Mouse (Mus musculus): ENCODE results near the gene Adcy9.

Adcy9 gene

DNA sequence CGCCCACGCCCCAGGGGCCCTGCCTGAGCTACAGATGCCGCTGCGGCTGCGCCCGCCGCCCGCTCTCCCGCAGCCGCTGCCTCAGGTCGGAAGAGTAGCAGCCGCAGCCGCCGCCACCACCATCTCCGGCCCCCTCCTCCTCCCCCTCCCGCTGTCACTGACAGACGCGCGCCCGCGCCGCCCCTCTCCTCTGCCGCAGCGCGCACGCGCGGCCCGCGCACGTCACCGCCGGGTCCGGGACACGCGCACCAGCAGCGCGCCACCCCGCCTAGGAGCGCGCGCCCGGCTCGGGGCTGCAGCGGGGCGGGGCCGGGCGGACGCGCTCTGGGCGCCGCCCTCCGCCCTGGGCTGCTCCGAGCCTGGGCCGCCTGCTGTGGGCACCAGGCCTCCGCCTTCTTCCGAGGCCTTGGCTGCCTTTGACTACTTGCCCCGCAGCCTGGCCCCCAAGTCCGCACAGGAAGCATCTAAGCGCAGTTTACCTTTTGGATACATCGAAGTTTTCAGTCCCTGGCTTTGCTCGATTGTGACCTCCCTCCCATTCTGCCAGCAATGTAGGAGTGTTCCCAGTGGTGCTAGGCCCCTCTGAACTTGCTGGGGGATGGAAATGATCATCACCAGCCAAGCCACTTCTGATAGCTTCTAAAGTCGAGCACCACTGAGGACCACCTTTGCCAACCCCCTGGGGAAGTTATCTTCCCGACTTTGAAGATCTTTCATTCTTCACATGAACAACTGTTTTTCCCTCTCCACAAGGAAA lies at the start of gene Adcy9:
Gene Adcy9, minus strand, starts transcription at position 201 of the 757 bp plus-strand sequence.
- in situ Hi-C loops (cut with MboI, MseI): no loop called here

DNA sequence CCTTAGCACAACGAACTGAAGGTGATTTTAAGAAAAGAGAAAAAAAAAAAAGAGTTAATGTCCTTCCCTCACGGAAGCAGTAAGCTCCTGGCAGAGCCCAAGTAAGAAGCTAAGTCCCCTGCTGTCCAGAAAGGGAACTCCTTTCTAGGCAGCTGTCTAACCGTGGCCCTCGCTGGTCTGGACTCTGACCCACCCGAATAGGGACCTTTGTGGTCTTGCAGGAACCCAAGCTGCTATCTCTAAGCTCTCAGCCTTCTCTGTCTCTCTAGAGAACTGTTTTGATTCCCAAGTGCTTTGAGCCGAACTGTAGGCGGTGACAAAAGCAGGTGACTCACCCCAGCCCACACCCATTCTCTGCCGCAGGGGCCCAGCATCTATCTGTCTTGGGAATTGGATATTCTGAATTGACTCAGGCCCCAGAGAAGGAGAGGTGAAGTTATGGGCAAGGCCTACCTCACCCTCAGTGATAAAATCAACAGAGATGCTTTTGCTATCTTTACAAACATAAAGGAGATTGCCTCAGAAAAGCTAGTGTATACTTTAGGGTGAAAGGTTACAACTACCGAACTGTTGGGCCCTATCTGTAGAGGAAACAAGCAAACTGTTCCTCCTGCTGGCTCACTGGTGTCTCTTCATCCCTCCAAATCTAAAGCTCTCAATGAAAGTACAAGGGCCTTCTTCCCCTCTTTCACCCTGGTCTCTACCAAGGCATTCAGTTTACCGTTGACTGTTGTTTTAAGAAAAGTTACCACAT lies 49.5 kb upstream of the Adcy9 start:
- in situ Hi-C loops (cut with MboI, MseI): no loop called here

DNA sequence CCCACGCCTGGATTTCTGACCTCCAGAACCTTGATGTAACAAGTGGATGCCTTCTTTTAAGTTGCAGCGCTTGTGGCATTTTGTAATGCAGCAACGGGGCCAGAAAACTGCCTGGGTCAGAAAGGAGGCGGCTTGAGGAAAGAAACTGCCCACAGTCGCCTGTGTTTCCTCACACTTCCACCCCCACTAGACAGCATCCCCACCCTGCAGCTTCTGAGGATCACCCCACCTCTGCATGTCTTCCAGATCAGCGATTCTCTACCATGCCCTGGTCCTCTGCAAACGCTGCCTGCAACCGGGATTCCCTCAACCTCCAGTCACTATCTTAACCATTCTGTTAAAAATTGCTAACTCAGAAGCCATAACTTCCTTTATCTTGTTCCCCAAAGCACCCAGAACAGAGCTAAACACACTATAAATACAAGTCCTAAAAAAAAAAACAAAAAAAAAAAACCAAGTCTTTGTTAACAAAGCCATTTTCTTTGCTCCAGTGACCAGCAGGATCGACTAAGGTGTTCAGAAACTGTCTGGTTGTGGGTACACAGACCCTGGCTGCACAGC lies 44.3 kb upstream of the Adcy9 start:
- in situ Hi-C loops (cut with MboI, MseI): no loop called here

DNA sequence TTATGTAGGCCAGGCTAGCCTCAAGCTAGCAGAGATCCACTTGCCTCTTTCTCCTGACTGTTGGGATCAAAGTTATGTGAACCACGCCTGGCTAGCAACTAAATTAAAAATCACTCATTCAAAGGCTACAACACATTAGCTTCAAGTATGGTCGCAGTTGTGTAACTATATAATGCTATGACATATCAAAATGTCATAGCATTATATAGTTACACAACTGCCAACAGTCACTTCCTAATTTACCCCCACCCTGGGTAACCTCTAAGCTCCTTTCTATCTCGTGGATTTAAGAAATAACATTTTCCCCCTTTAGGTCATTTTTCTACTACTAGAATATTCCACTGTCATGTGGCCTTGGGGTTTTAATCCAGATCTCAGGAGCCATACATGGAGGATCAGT lies 37.6 kb upstream of the Adcy9 start:
- in situ Hi-C loops (cut with MboI, MseI): no loop called here

DNA sequence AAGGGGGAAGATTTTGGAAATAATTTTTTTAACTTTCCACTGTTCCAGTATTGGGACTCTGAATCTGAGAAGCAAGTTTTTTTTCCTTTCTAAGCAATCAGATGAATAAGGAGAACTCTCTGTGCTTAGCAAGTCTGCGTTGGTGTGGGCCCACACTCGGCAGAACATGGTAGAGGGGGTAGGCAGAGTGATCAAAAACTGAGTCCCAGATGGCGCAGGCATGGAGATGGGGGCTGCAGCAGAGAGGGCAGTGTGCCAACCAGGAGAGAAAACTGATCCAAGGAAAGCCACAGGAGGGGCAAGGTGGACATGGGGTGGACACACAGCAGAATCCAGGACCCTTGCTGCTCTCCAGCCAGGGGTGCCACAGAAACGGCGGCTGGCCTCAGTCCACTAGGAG lies 36.1 kb upstream of the Adcy9 start:
- in situ Hi-C loops (cut with MboI, MseI): no loop called here

DNA sequence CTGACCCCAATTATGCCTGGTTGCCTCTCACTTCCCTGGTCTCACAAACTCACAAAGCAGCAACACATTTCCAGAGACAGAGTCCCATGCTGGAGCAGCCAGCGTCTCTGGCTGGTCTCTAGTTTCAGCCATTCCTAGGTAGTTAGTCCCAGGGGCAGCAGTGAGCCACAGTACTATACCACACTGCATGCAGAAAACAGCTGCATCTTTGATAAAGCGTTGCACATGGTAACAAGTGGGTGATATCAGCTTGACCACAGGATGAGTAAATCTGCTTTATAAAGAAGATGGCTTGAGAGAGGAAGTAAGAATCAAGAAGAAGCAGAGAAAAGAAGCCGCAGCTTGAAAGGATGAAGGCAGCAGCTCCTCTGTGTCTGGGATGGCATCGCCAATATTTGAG lies 35.4 kb upstream of the Adcy9 start:
- in situ Hi-C loops (cut with MboI, MseI): no loop called here

DNA sequence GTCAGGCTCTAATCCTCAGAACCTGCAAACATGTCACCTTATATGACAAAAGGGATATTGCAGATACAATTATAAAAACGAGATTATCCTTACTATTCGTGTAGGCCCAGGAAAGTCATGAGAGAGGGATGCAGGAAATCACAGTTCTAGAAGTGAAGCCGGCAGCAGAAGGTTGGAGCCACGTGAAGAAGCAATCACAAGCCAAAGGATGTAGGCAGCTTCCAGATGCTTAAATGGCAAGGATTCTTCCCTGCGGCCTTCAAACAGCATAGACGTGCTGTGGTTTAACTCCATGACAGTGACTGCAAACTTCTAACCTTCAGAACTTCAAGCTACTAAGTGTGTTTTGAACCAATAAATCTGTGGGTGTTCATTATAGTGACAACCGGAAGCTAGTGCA lies 34.3 kb upstream of the Adcy9 start:
- in situ Hi-C loops (cut with MboI, MseI): loop anchor here (5.0 kb wide), 1 partner anchor 57 kb away; no protein-coding TSS in a partner anchor

DNA sequence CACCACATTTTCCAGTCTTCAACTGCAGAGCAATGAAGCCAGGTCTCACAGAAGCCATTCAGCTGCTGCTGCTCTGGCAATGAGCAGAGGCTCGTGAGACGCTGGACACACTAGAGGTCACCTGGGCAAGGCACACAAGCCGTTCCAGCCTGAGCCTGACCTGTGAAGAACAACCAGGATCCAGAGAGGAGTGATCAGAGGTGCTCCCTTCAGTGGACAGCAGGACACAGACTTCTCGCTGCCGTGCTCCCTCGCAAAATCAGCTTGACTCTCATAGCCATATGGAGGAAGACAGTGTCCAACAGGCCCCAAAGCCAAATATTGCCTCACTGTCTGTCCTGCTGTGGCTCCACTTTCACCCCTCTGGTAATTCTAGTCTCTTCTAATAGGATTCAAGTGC lies 29.1 kb upstream of the Adcy9 start:
- in situ Hi-C loops (cut with MboI, MseI): no loop called here

DNA sequence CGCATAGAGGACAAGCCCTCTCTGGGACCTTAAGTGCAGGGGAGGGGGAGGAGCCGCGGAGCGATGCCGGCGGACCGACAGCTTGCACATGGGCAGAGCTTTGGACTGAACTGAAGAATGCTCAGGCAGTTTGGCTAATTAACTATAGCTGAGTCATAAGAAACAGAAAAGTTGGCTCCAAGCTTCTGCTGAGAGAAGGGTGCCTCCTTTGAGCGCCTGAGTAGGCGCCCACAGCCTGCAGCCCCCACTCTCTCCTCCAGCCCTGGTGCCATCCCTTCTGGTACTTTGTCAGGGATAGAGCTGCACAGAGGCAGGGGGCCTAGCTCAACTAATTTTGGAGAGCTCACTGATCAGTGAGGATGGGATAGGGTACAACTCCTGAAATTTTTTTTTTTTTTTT lies 27.9 kb upstream of the Adcy9 start:
- in situ Hi-C loops (cut with MboI, MseI): no loop called here

DNA sequence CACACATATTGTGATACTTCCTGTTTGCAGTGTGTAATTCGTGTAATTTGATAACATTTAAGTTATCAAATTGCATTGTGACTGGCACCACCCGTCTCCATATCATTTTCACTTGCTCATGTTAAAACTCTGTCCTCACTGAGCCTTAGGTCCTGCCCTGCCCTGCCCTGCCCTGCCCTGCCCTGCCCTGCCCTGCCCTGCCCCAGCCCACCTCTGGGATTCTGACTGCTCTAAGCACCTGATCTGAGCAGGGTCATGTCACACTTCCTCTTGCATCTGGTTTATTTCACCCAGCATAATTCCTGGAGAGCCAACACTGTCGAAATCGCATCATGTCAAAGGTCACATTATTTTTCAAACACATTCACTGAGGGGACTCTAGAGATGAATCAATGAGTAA lies 26.1 kb upstream of the Adcy9 start:
- in situ Hi-C loops (cut with MboI, MseI): no loop called here

DNA sequence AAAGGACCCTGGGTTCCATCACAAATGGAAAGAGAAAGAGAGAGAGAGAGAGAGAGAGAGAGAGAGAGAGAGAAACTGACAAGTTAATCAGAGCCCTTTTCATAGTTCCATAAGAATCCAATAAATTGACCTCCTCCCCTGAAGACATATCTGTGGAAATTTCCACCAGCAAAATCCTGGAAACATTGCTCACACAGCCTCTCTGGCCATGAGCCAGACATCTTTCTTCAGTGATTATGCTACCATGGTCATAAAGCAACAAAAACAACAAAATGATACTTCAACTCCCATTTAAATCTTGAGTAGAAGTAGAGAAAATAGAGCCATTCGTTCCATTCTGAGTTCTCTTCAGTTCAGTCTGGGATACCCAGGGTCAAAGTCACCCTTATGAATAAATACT lies 24.1 kb upstream of the Adcy9 start:
- in situ Hi-C loops (cut with MboI, MseI): no loop called here

DNA sequence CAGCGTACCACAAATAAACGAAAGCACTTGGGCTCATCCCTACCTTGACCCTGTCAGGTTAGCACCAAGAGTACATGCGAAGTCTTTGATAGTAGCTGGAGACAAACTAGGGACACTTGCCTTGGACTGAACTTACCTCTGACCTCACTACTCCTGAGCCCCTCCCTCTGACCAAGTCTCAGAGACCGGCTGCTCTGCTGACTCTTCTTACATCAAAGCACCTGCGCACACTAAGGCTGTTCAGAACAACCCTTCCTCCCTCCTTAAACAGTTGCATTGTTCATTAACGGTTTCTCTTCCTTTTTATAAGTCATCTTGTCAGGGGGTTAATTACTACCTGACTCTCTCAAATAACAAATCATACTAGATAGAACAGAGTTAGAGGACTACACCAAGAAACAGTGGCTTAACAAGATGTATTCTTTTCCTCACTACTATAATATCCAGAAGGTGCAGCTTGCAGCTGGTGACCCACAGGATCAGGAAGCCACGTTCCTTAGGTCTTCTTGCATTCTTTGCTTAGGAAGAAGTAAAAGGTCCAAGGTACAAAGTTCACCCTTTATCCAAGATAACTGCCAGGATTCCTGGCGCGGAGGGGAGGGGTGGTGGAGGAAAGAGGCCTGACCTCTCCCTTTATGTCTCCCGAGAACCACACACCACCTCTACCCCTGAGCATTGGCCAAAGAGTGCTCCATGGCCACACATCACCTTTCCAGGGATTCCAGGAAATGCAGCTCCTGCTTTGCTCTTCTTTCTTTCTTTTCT lies 19.2 kb upstream of the Adcy9 start:
- in situ Hi-C loops (cut with MboI, MseI): no loop called here

DNA sequence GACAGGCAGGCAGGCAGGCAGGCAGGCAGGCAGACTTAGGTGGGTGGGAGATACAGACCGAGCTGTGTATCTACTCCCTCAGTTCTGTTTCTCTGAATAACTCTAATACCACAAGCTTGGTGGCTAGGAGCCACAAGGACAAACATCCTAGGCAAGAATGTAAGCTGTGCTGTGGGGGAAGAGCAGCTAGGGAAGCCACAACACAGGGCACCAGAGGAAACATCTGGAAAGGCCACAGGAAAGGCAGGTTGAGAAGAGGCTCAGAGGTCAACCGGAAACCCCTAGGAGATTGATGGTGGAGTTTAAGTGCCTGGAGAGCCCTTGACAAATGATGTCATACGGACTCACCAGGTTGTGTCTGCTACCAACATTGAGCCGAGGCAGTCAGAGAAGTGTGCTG lies 16.4 kb upstream of the Adcy9 start:
- in situ Hi-C loops (cut with MboI, MseI): no loop called here

DNA sequence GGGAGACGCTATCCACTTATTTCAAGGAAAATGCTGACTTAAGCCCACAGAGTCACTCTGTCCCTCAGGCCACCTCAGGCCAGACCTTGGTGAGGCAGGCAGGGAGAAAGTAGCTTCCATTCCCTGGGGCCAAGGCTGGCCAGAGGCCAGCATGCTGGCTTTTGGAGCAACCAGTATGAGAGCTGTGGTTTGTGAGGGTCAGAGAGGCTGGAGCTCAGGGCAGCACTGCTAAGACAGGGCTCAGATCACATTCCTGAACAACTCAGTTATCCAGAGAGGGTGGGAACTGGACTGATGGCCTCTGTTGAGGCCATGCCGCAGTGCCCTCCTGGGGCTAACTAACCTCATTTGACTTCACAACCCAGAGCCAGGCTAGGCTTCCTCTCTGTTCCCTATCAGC lies 15.1 kb upstream of the Adcy9 start:
- in situ Hi-C loops (cut with MboI, MseI): no loop called here

DNA sequence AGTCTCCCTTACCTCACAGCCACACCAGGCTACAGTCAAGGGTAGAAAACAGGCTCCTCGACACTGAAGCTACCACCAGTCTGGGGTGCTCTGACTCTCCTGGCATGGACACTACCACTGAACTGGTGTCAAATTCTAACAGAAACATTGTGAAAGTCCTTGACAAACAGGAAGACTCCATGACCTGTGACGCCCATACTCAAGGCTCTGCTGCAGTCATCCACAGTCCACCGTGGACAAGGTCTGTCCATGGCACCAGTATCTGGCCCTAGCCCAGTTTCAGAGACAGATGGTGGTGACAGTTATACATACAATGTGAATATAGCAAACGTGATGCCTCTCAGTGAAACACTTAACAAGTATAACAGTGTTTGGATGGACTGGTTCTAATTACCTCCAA lies 11.5 kb upstream of the Adcy9 start:
- in situ Hi-C loops (cut with MboI, MseI): no loop called here

DNA sequence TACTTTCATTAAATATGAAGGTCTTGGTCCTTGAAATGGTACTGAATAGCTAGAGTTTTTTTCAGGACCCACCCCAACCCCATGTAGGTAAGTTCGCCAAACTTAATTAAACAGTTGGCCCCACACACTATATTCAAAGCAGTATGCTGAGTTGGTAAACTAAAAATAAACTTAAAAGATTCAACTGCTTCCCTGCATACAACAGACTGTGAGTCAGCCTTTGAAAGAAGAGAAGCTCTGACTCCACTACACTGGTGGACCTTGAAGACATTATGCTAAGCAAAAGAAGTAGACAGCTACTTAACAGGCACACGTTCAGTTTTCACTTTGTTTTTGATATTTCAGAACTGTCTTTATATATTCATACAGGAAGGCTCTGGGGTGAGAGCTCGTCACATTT lies 10.7 kb upstream of the Adcy9 start:
- in situ Hi-C loops (cut with MboI, MseI): no loop called here

DNA sequence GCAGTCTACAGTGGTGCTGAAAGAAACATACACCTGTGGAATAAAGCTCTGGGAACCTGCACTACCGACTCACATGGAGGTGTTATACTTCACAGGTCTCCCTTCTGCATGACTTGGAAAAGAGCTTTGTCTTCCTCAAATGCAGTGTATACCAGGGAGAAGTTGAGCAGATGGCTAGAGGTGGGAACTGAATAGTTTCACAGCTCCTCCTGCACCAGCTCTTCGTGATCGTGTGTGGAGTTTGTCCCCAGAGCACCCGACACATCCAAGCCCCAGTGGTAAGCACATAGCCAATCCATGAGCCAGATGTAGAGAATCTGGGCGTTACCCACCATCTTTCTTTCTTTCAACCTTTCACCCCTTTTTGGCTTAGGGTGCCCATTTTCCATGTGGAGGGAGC lies 9.9 kb upstream of the Adcy9 start:
- in situ Hi-C loops (cut with MboI, MseI): no loop called here

DNA sequence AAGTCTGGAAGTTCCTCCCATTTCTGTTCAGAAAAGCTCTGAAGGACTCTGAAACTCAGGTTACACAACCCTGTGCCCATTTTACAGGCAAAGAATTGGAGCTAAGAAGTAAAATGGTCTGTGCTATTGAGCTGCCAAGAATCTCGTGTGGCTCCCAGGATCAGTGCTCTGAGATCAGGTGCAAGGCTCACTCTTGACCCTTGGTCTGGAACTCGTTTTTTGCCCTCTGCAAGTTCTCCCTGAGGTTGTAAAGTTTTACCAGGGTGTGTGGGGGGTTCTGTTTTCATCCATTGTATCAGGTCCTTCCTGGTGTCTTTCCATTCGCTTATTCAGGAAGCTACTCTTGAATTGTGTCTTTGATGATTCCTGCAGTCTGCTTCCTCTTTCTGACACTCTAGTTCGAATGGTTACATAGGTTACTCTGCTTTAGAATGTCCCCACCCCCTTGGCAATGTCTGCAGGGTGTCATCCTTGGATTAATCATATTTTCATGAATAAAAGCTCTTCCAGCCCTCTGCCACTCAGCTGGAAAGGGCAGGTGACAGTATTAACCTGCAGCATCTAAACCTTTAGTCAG lies 5.4 kb upstream of the Adcy9 start:
- in situ Hi-C loops (cut with MboI, MseI): no loop called here

DNA sequence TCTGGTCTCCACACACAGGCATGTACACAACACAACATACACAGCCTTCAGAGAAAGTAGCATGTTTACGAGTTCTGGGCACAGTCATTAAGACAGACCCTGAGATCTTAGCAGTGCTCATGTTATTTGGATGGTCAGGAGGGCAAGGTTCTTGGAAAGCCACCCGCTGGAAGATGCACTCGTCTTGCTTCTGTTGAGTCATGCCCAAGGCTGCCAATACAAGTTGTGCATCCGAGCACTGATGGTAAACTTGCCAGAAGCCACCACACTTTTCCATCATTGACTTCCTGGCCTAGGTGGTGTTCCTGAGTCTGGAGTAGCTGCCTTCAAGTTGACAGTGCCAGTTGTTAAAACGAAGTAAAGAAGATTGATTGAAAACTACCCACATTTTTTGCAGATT lies 3.3 kb upstream of the Adcy9 start:
- in situ Hi-C loops (cut with MboI, MseI): no loop called here

DNA sequence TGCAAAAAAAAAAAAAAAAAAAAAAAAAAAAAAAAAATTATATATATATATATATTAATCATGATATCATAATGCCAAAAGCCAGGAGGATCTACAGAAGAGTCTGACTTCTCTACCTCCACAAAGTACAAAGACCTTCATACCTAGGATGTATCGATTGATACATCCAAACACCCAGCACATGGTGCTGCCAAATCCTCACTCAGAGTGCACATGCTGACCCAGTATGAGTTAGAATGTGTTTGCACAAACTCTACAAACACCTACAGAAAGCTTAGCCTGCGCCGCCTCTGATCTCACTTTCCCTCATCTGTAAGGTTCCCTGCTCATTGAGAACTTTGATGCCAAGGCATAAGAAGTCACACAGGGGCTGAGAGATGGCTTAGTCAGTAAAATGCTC lies 2.7 kb upstream of the Adcy9 start:
- in situ Hi-C loops (cut with MboI, MseI): no loop called here

DNA sequence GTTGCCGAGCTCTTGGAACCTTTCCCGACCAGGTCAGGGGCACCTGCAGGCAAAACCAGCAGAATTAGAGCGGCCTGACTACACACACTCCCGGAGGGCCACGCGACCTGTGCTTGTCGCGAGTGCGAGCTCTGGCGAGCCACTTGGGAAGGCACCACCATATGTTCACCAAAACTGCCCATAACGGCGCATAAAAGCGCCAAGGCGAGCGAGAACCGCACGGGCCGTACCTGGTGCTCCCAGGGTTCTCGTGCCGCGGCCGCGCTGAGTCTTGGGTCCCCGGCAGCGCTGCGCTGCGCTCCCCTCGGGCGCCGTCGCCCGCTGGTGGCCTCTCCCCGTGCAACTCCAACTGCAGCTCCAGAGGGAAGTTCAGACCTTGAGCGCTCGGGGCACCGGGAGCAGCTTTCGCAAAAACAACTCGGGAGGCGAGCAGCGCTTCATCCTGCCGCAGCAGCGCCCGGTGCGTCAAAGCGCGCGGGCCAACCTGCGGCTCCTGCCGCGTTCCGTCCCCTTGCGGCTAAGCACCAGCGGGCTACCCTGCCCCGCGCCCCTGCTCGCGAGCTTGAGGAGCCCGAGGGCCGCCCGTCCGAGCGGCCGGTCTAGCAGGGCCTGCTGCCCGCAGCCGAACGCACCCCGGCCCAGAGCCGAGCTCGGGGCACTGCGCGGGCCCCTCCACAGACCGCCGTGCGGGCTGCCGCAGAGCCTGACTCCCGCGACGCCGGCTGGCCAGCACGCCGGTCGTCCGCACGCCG lies 576 bp downstream of the Adcy9 start:
- in situ Hi-C loops (cut with MboI, MseI): no loop called here
